Mouse (Mus musculus): ENCODE data around the gene Atf4.

DNA sequence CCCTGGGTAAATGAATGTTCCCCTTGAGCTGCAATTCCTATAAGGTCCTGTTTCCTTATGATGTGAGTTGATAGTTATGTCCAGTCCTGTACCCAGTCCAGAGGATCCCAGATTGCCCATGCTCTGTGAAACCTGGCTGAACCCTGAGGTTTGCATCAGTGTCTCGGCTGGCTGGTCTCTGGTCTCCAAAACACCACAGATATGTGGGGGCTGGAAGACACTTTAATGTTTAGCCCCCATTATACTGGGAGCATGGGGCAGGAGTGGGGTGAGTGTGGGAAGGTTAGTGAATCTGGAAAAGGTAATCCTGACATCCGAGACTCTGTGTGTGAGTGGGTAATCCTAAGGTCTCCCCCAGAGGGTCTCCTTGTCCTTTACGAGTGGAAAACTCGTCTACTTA lies 21.9 kb upstream of the Atf4 start:
- no peak for TF ChIP-seq CTCF (IDR thresholded peaks at IDR 0.05; ENCODE audit: low read depth)
- TF ChIP-seq EP300 (optimal IDR thresholded peaks at IDR 0.05) = no peak

Data from stomach, postnatal 0 days (tissue).